Mouse (Mus musculus): ENCODE measurements at regions not wholly inside any gene's neighbourhood (a gene's known extent, or its start where the extent isn't known, plus 50 kb on each side); places are given as distances from the start of the nearest gene placed in this dataset.

DNA sequence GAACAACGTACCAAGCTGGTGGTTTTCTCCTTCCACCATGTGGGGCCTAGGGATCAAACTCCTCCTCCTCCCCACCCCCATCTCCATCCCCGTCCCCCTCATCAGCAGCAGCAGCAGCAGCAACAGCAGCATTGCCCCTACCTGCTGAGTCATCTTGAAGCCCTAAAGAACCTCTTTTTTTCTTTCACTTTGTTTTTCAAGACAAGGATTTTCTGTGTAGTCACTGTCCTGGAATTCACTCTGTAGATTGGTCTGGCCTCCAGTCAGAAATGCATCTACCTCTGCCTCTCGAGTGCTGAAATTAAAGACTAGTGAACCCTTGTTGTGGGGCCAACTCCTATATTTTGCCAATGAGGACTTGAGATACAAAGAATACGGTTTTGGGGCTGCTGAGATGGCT, 85.6 kb upstream of the Tle3 start:
- in situ Hi-C loops (cut with MboI, MseI), result no loop called here

DNA sequence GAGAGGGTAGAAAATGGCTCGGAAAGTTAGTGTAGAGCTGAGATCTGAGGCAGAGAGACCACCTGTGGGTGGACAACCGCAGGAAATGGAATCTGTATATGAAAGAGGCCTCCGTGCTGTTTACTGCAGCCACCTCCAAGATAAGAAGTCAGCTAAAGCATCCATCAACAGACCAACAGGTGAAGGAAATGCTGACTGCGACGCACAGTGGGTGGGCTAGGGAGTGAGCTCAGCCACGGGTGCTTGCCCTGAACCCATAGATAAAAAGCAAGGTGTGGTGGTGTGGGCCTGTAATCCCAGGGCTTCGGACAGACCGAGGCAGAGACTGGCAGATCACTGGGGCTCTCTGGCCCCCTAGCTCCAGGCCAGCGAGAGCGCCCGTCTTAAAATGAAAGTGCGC, 83.0 kb upstream of the Tle3 start:
- in situ Hi-C loops (cut with MboI, MseI), result no loop called here

DNA sequence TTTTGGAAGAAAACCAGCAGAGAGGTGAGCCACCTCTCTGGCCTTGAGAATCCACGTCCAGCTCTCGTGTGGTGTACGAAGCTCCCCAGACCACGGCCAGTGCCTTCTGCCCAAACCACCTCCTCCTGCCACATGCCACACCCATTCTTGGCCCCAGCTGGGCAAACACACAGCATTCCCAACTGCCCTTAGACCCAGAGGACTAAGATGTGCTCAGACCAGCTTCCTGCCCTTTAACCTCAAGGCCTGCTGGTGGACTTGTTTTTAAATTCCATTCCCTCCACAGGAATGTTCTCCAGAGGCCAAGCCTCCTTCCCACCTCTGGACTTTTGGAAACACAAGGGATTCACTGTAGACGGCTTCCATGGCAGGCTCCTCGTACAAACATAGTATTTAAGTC, 82.5 kb upstream of the Tle3 start:
- in situ Hi-C loops (cut with MboI, MseI), result no loop called here

DNA sequence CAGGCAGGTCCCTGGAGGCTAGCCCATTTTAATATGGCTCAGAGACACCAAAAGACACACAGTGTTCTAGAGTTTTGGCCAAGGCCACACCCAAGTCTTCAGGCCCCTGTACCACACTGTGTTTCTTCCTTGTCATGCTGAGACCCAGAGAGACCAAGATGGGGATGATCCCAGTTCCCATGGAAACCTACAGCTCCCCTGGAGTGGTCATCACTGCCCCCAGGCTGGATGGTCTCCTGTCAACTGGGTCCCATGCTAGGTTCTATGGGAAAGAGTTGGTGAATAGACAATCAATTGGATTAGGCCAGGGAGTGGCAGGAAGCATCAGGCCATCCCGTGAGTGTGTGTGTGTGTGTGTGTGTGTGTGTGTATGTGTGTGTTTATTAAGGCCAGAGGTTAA, 80.5 kb upstream of the Tle3 start:
- in situ Hi-C loops (cut with MboI, MseI), result no loop called here

DNA sequence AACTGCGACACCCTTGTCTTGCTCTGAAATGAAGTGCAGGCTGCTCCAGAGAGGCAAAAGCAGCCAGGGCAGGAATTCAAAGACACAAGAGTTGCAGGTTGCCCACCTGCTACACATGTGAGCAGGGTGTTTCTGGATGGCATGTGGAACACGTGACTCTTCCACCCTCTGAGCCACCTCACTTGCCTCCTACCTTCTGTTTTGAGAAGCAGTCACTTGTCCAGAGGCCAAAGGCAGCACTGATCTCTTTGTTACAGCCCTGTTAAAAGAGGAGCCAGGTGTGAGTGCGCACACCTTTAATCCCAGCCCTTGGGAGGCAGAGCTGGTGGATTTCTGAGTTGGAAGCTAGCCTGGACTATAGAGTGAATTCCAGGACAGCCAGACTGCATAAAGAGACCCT, 79.7 kb upstream of the Tle3 start:
- in situ Hi-C loops (cut with MboI, MseI), result no loop called here

DNA sequence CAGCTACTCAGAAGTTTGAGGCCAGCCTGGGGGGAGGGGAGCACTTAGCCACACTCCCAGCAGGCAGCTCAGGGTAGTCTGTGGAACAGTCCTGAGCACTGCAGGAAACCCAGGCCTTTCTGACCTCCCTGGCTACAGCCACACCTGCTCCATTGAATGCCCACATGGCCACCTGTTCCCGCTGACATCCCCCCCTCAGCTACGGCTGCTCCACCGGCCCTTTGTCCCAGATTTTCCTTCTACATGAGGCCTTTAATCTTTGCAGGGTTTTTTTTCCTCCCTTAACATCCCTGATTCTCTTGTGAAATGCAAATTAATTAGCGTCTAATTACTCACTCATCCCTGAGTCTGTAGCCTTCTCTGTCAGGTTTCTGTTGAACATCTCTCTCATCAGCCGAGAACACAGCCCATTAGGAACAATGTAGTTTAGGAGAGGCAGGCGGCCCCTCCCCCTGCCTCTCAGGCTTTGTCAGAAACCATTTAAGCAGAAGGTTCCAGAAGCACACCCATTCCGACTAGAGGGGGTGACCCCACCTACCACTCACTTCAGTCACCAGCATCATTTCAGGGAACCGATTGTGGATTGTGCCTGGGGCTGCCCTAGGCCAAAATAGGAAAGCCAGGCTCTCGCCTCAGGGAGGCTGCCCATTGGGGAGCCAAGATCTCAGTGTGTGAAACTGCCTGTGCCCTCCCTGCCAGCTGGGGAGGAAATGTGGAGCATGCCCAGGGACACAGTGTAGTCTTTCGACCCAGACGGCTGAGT, 78.8 kb upstream of the Tle3 start:
- in situ Hi-C loops (cut with MboI, MseI), result no loop called here

DNA sequence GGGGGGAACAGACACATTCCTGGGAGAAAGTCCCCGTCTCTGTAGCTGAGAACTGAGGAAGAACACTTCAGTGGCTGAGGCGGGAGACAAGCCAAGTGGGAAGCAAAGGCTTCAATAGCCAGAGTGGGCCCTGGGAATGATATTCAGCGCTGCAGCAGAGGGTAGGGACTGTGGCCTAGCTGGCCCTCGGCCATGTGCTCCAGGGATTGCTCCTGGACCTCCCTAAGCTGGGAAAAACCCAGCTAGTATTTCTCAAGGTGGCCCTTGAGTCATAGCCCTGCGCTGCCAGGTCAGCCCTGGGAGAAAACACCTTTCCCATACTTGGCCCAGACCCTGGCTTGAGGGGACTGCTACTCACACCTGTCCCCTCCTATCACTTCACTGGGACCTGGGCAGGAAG, 77.2 kb upstream of the Tle3 start:
- in situ Hi-C loops (cut with MboI, MseI), result no loop called here

DNA sequence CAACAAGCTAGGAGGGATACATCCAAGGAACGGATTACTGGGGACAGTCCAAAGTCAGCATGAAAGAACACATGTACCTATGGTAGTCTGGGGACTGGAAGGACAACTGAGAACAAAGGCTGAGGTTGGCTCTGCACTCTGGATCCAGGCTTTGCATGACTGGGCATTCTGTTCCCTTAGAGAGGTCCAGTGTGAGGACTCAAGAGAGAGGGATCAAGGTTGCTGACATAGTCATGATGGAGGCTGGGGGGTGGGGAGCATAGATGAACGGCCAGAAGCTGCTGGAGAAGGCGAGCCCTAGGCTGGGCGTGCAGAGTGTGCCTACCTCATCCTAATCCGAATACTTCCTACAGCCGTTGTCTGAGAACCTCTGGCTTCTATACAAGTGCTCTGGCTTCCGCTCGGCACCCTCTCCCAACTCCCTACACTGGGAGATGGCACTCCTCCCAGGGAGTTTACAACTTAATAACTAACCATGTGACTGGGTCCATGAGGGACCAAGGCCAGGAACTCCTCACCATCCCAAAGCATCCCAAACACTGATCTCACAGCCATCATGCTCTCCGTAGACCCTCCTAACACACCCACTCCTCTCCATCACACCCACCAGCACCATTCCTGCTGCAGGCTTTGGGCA, 75.7 kb upstream of the Tle3 start:
- in situ Hi-C loops (cut with MboI, MseI), result no loop called here

DNA sequence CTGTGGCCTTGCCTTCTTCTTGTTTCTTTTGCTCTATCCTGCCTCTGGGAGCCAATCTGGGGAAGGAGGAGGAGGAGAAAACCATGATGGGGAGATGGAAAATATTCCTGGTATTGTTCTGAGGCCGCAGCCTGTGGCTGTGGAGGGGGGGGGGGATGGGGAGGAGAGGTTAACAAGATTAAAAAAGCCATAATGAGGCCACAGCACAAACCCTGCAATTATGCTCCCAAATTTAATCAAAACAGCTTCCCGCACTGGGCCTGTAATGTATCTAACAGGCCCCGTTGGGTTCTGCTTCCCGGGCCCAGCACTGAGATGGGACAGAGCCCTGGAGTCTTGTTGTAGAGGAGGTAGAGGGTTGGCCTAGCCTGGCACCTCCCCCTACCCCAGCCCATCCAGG, 74.8 kb upstream of the Tle3 start:
- in situ Hi-C loops (cut with MboI, MseI), result no loop called here

DNA sequence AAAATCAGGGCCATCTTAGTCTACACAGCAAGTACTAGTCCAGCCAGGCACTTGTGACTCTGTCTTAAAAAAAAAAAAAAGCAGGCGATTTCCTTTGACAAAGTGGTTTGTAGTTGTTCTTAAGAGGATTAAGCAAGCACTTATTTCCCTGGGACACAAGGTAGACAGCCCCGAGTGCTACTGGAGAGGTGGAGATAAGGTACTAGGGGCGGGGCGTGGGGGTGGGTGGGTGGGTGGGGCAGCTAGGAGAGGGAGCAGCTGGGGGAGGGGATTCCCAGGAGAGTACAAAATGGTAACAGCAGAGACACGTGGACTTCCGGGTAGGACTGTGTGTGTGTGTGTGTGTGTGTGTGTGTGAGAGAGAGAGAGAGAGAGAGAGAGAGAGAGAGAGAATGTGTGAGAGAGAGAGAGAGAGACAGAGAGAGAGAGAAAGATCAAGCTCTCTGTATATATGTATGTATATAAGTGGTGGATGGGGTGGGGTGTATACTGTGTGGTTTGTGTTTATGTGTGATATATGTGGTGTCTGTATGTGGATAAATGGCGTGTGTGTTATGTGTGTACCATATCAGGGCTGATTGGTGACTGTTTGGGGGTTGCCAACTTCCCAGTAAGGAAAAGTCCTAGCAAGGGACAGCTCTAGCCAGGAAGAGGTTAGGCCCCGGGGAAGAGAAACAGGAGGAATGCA, 72.1 kb upstream of the Tle3 start:
- in situ Hi-C loops (cut with MboI, MseI), result no loop called here

DNA sequence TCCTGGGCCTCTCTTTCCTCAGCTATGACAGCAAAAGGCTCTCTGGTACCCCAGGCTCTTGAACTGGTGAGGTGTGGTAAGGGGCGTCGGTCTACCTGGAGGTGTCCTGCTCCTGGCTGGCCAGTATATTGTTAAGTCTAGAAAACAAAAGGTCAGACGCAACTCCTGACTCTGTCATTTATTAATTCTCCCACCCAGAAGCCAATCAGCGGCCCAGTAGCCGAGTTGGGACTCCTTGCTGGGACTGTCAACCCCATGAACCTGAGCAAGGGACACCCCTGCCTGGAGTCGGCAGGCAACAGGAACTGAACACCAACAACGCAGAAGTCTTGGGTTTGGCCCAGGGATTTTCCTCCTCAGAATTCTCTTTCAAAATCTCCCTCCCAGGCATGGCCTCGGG, 71.1 kb upstream of the Tle3 start:
- in situ Hi-C loops (cut with MboI, MseI), result no loop called here

DNA sequence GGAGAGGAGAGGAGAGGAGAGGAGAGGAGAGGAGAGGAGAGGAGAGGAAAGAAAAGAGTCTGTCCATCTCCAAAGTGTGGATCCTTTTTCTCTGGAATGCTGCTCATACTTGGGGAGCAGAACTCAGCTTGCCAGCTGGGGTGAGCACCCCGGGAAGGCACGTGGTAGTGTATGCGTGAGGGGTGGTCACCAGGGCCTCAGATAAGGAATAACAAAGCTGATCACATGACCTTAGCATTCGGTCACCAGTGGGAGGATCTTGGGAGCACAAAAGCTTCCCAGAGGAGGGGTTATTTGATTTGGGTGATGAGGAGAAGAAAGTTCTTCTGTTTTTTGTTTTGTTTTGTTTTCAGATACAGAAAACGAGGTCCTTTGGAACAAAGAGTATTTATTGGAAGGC, 69.4 kb upstream of the Tle3 start:
- in situ Hi-C loops (cut with MboI, MseI), result no loop called here

DNA sequence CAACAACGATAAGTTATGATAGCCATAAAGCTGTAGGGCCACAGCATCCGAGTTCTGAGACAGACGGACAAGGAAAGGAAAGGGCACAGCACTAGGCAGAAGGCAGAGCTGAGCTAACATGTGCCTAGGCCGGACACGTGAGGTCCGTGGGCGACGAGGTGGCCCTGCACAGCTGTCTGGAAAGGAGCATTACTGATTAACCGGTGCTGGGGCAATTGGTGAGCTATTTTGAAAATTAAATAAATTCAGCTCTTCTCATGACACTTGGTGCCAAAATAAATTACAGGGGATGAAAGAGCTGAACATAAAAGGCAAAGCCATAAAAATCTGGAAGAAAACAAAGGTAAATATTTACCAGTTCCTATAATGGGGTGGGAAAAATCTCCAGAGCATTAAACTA, 65.9 kb upstream of the Tle3 start:
- in situ Hi-C loops (cut with MboI, MseI), result no loop called here

DNA sequence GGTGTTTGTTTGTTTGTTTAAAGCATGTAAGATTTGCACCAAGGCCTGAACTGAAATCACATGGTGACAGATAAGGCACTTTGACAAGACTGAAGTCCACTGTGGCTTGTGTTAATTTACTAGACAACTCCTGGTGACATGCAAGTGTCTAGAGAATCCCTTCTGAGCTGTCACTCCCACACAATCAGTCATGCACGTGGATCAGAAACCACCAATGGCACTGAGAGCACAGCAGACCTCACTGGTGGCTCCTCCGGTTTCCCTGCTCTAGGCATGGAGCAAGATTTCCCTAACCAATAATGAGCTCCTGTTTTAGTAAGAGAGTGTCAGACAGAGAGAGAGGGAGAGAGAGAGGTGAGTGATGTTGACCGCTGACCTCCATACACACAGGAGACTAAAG, 63.1 kb upstream of the Tle3 start:
- in situ Hi-C loops (cut with MboI, MseI), result no loop called here

DNA sequence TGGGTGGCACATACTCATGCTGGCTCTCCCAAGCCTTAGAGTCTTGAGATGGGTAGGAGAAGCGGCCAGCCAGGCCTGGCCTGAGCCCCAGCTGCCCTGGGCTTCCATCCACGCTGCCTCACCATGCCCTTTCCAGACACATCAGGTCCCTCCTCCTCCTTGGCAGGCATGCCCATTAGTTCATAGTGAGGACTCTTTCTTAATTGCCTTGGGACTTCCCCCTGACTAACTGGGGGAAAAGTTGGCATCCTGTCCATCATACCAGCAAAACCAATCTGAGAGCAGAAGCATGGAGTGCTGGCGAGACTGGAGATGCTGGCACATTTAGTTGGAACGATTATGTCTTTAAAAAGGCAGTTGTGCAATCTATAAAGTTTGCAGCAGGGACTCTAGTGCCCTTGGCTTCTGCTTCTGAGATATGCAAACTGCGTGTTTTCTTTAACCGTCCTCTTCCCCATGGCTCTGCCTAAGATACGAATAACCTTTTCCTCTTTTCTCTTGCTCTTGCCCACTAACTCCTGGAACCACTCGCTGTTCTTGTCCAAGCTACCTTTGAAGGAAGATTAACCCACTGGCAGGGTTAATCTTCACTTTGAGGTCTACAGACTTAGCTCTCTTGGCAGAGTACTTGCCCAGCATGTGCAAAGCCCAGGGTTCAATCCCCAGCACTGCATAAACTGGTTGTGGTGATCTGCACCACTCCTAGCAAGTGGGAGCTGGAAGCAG, 62.2 kb upstream of the Tle3 start:
- in situ Hi-C loops (cut with MboI, MseI), result no loop called here

DNA sequence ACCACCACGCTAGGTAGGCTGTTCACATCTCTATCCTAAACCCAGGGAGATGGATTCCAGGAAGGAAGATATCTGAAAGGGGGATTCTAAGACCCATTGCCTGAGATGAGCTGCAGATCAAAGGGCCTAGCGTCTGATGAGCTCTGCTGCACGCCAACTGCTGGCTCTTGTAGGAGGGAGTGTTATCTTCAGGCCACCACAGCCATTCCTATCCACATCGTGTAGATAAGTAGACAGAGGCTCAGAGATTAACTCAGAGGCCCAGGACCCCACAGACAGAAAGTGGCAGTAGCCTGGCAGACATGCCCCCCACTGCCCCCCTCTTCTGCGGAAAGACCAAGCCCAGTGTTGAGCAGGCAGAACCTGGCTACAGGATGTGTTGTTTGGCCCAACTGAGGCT, 61.6 kb upstream of the Tle3 start:
- in situ Hi-C loops (cut with MboI, MseI), result no loop called here

DNA sequence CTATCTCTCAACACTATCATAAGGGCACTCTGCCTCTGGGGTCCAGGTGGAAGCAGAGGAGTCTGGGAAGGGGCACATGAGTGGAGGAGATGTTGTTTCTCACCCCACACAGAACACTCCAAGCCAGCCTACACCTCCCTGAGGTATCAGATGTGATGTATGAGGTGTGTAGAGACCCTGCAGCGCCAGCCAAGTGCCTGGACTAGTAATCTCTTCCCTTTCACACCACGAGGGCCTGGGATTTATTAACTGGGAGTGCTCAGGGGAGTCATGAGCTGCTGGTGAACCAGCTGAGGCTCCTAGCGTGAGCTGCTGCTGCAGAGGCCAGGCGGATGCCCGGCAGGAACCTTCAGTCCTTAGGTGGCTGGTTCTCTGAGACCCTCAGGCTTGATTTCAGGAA, 60.6 kb upstream of the Tle3 start:
- in situ Hi-C loops (cut with MboI, MseI), result no loop called here

DNA sequence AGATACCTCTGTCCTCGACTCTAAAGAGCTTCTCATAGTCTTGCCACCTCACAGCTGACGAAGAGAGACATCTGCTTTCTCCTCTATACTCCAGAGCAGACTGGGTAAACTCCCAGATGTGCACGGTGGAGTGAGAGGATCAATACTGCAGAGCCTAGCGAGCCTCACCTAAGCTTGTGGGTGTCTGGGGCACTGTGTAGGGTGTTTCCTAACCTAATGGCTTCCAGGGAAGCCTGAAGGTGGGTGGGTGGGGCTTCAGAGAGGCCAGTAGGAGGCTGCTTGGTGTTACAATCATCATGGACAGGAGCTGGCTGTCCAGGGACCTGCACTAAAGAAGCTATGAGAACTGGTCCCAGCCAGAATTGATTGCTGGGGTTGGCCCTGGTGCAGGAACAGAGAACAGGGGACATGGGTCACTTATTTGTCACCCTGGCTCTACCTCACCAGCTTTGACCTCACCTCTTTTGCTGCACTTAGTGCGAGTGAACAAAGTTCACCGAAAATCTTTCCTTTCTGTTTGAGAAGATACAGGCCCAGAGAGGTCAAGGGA, 57.5 kb upstream of the Tle3 start:
- in situ Hi-C loops (cut with MboI, MseI), result no loop called here

DNA sequence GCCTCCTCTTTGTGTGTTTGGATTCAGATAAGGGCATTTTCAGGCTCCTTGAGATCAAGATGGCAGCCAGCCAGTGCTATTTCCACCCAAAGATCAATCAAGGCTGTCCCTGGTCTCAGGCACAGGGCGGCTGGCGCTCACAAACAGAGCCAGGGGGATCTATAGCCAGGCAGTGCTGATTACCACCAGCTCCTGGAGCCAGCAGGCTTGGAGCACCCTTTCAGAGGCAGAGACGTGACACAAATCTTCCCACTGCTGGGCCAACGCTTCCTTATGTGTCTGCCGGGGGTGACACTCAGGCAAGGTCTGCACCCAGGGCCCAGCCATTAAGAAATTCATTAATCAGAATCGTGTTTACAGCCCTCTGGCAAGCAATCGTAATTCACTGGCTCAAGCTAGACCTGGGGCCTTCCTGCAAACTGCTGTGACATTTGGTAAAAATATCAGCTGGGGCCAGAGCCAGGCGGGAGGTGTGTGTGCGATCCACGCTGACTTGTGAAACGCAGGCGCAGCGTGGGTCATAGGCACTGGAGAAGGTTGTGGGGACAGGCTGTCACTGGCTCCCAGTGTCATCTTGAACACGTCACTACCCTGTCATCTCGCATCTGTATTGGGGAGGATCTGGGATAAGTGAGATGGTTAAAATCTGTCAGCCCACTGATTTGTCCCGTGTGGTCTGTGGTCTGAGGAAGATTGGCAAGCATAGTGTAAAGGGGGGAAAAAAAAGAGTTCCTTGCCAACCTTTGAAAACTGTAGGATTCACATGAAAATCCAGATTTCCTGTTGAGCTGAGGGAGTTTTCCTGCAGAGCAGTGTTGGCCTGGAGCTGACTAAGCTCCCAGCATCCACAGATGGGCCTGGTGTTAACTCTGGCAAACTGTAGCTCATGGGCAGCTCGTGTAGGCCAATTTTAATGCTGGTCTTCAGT, 56.5 kb upstream of the Tle3 start:
- in situ Hi-C loops (cut with MboI, MseI), result no loop called here

DNA sequence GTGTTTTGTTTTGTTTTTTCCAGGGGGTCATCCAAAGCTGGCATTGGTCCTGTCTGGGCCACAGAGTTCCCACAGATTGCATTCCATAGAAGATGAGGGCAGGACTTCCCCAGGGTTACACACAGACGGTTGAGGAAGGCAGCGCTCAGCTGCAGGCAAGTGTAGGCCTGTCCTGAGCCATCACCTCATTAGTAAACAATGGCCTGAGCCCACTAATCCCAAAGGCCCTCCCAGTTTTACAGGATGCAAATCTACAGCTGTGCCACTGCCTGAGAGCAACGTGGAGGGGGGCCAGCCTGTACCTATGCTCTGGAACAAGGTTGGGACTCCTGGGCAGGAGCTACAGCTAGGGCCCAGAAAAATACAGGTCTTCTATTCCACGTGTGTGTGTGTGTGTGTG, 55.7 kb upstream of the Tle3 start:
- in situ Hi-C loops (cut with MboI, MseI), result no loop called here

DNA sequence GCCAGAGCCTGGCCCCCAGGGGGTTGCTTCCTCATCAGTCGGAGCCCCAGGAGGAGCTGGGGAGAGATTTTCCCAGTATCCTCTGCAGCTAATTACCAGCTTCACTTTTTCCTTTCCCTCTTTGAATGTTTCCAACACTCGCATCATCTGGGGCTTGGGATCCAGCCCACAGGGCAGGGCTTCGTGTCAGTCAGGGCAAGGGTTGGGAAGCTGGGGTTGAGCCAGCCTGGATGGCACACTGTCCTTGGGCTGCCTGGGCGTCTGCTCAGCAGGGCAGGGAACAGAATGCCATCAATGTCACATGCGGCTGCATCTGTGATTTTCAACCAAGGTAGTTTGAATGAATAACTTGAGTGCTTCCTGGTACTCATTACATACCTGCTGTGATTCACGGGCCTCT, 52.4 kb upstream of the Tle3 start:
- in situ Hi-C loops (cut with MboI, MseI), result no loop called here
